Mouse (Mus musculus) left cerebral cortex, adult 11 months (tissue): ENCODE measurements around the gene C2cd4a.

Experiments
- DNase-seq: peaks from one replicate; pipeline ENCODE4 v3.0.0; 2022; ENCODE audit warnings: low spot score

Gene C2cd4a

GRCm38 (mm10) chr9:67832046-67832605, at the start of gene C2cd4a:
C2cd4a (minus strand) TSS chr9:67832330.
- DNase-seq: no peak

GRCm38 (mm10) chr9:67878197-67878769, 46.2 kb upstream of the C2cd4a start:
- no peak for DNase-seq

DNA sequence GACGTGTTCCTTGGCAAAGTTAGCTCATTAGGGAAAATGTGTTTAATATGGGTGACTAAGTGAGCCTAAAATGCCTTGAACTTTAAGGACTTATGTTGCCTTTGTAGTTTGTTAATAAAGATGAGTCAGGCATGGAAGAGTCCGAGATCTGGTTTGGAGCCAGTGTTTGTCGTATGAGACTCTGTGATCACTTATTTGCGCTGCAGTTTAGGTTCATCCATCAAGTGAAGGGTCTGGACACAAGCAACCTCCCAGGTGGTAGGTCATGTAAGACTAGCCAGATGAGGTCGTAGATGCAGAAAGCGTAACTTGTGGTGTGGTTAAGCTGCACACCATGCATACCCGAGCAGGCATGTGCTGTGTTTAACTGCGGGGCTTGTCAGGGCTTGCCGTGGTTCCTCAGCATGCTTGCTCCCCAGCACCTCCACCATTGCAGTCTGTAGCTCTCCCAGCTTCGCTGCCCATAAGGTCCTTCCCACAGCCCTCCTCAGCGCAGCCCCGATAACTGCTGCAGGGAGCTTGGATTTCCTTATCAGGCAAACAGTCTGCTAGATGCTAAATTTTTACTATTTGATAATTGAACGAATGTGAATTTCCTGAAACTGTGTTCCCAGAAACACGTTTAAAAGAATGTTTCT, 45.1 kb upstream of the C2cd4a start:
- DNase-seq: no peak

DNA sequence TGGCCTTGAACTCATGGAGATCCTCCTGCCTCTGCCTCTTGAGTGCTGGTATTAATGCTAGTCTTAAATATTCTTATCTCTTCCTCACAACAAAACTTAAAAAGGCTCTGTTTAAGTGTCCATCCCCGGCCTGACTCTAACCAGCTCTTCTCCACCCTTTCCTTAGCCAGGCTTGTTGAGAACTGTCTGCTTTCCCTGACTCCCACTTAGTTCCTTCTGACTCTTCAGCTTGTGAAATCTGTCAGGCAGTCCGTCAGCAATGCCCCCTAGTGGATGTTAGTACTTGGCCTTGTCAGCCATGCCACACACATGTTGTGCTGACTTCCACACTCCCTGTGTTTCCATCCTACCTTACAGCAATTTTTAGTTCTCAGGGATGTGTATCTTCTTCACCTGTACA, 43.2 kb upstream of the C2cd4a start:
- DNase-seq: no peak

DNA sequence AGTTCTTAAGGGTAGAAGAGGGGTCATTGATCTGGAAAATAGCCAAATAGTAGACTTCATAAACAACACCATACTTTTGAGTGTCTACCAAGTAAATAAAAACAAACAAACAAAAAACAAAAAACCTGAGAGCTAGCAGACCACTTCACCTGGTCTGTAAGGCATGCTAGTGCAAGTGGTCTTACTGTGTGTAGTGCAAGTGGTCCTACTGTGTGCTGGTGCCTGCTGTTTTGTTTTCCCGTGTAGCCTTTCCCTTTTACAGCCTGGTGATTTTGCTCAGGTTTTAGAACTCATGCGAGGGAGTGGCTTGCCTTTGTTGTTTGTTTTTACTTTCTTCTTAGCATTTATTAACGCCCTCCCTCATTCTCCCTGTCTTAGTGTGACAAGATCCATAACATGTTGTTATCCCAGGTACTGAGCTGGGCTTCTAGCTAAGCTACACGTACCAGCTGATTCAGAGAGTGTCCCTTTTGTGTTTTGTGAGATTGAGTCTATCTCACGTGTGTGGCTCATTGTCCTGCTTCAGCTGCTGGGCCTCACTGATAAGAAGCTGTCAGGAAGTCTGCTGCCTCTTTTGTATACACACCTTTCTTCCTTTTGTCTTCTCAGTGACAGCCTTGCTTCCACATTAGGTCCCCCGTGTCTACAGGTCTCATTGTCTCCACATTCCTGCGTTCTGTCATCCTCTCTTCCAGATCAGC, 42.5 kb upstream of the C2cd4a start:
- DNase-seq: no peak

- peak; percentile 19 for DNase-seq
These were observed 37.7 kb upstream of the C2cd4a start for GRCm38 (mm10) chr9:67869691-67870450.

- no peak for DNase-seq
These were observed 35.3 kb upstream of the C2cd4a start for GRCm38 (mm10) chr9:67867411-67867810.

- DNase-seq: no peak
These were observed 33.3 kb upstream of the C2cd4a start for GRCm38 (mm10) chr9:67865411-67865810.

DNA sequence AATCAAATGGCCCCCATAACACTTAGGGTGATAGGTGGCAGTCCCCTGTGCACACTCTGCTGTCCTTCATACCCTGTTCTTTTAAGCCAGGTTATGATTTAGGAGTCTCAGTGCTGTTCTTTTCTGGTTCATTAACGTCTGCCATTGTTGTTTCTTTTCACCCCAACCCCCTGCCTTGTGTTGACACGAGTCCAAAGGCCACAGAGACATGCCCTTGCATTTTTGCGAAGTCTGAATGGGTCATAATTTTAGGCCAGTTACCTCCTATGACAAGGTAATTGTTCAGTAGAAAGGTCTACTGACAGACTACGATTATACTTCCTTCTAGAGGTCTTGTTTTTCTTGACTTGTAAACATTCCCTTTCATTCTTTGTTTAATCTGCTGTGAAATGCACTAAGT, 31.9 kb upstream of the C2cd4a start:
- DNase-seq: no peak

DNA sequence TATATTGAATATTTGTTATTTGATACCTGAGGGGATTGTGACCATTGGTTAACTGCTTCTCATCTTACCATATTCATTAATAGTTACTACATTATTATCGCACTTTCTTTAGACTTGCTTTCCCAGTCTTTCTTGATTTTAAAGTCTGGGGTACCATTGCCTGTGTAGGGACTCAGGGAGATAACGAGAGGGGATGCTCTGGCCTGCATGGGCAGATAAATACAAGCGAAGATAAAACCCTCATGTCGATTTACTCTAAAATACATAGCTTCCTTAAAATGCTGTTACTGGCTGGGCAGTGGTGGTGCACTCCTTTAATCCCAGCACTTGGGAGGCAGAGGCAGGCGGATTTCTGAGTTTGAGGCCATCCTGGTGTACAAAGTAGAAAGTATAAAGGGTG, 31.2 kb upstream of the C2cd4a start:
- no peak for DNase-seq

GRCm38 (mm10) chr9:67860273-67860672, 28.1 kb upstream of the C2cd4a start:
- no peak for DNase-seq

- DNase-seq: no peak
These were observed 19.0 kb upstream of the C2cd4a start for GRCm38 (mm10) chr9:67851150-67851549.

DNA sequence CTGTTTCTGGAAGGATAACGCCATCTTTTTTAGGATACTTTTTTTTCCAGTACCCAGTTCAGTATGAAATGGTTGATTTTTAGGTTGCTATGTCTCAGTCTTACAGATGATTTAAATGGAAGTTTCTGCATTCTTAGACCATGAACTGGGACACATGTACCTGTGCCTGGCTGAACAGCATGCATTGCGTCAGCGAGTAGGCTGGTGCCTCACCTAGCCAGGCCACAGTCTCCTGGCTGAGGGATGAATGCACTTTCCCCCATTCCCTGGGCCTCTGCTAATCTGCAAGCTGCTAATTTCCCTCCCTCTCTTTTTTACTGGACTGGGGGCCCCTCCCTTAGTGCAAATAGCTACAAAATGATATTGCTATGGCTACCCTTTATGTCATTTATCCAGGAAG, 17.7 kb upstream of the C2cd4a start:
- DNase-seq: no peak

DNA sequence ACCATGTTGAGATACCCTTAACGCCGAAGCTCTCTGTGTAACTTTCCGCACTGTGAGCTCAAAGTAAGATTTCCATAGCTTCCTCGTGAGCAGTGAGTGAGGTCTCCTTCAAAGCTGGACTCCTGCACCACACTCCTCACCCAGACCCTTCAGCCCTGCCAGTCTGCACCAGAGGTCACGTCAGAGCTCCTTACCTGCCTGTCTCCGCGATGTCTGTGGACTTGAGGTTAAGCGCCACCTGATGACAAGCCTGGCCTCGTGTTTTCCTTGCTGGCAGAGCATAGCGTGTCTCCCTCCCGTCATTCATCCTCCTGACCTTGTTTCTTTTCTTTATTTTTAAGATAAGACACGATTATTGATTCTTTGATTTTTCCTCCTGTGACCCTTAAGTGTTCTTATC, 17.3 kb upstream of the C2cd4a start:
- no peak for DNase-seq

GRCm38 (mm10) chr9:67847606-67848005, 15.5 kb upstream of the C2cd4a start:
- DNase-seq: no peak

DNA sequence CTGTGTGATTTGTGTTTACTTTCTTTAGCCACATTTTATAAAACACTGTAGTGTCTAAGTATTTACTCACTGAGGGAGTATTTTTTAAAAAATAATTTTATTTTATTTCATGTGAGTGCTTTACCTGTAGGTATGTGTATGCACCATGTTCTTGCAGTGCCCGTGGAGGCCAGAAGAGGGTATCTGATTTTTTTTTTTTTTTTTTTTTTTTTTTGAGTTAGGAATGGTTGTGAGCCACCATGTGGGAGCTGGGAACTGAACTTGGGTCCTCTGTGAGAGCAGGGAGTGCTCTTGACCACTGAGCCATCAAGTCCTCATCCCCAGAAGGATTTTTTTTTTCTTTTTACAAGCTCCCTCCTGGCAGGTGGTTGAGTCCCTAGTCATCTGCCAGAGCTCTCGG, 14.0 kb upstream of the C2cd4a start:
- no peak for DNase-seq

GRCm38 (mm10) chr9:67845648-67846047, 13.5 kb upstream of the C2cd4a start:
- DNase-seq: no peak

GRCm38 (mm10) chr9:67845012-67845411, 12.9 kb upstream of the C2cd4a start:
- DNase-seq: no peak

DNA sequence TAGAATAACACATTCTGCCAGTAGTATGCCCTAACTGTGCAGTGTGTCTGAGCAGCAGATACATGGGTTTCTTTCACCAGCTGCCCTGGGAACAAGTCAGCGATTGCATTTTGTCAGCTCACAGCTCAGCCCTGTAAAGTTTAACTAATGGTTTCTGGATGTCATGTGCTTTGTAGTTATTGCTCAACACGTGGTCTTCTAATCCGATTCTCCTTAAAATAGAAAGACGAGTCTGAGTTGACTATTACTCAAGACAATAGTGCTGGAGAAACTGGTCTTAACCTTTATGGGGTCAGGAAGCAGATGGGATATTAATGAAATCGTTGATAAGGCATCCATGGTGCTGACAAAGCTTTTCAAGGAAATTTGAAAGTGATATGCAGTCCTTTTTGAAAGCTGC, 10.7 kb upstream of the C2cd4a start:
- no peak for DNase-seq

- peak; percentile 71 for DNase-seq
These were observed 8.1 kb upstream of the C2cd4a start, which contains the start of gene Vps13c for GRCm38 (mm10) chr9:67839981-67840859. Vps13c (plus strand) TSS chr9:67840396.

DNA sequence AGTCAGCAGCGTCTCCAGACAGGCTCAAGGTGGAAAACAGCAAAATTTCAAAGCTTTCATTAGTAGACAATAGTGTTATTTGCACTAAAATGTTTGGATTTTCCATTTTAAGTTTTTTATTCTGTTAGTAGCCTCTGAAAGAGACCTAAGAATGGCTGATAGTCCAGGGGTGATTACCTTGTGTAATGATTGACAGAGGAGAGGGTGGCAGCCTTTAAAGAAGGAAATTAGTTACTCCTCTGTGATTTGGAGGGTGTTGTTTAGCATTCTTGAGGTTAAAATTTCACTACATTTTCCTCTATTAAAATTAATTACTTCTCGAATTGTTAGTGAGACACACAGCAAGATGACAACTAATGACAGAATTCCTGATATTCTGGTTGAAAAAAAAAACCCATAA, 5.2 kb upstream of the C2cd4a start:
- DNase-seq: no peak
